Mouse (Mus musculus) cerebellum, adult 2 months (tissue): Measurements from ENCODE around the gene Irgm1. TPM values are rescaled to one million over a fixed set of nuclear protein-coding genes. Genes with fewer than 3 reads are reported as not detected.
A peak's percentile ranks its signal among the peaks of the same experiment; 100 is the strongest.

Source experiments
- DNase-seq, 2 experiments: peaks; one replicate each; pipeline ENCODE4 v3.0.0; 2021
- H3K27ac ChIP-seq: fragments of 200-500 bp; 2 replicates; pipeline ENCODE4 v1.5.1; 2012; ENCODE audit warnings: low read length, control low read depth, inconsistent platforms; ENCODE audit not compliant: insufficient read depth
- H3K27me3 ChIP-seq: fragments of 200-500 bp; 2 replicates; pipeline ENCODE4 v1.6.1; 2012; ENCODE audit warnings: inconsistent platforms, mild to moderate bottlenecking, low read length, moderate library complexity; ENCODE audit not compliant: control insufficient read depth, insufficient read depth
- H3K4me1 ChIP-seq: fragments of 200-500 bp; 2 replicates; pipeline ENCODE4 v1.6.1; 2011; ENCODE audit warnings: low read length; ENCODE audit not compliant: control insufficient read depth, insufficient read depth
- H3K4me3 ChIP-seq: fragments of 200-500 bp; replicated peaks from 2 replicates; pipeline ENCODE3; 2011; ENCODE audit warnings: mild to moderate bottlenecking, low read depth, low read length, control low read depth; ENCODE audit not compliant: insufficient read depth
- CTCF ChIP-seq: fragments of 200-500 bp; IDR thresholded peaks from 2 replicates; pipeline ENCODE4 v1.5.1; 2011; ENCODE audit warnings: low read depth, mild to moderate bottlenecking, control low read depth, low read length, moderate library complexity, borderline replicate concordance; ENCODE audit not compliant: insufficient read depth
- POLR2A ChIP-seq: fragments of 200-500 bp; IDR thresholded peaks from 2 replicates; pipeline ENCODE4 v1.6.1; 2011; ENCODE audit warnings: low read length, control low read depth, borderline replicate concordance; ENCODE audit not compliant: insufficient read depth
- WGBS: fragments of 180-500 bp; shearing (Covaris S2); methylation state at CpG from one replicate; pipeline ENCODE4 v1.1.7; 2018; 5-methylcytosine and 5-hydroxymethylcytosine counted together
- polyA plus RNA-seq: library from polyadenylated mRNA; depleted of rRNA; stranded (reverse); fragments of >200 nt; gene quantifications from 2 replicates; pipeline ENCODE4 v1.2.3, GENCODE M21; 2012

Gene Irgm1
- polyA plus RNA-seq, 1 experiment: 7.1 TPM

GRCm38 (mm10) chr11:48869380-48870110 lies 1.9 kb downstream of the Irgm1 start:
- no peaks in the 10 kb centered on the region for H3K27me3 ChIP-seq
- no peak overlapping the region for H3K4me3 ChIP-seq
- no peak for TF ChIP-seq POLR2A
- TF ChIP-seq CTCF: no peak
- no peak for DNase-seq
- WGBS: 83% methylated on average over 7 of the region's 7 CpGs
- no peak overlapping the region for H3K27ac ChIP-seq
- no peaks in the 10 kb centered on the region for H3K4me1 ChIP-seq

- no peak for TF ChIP-seq POLR2A
- TF ChIP-seq CTCF: no peak
- no peak overlapping the region for H3K4me3 ChIP-seq
- WGBS: 92% methylated on average over 9 of the region's 9 CpGs
- DNase-seq: no peak
- H3K4me1 ChIP-seq: no peaks in the 10 kb centered on the region
- no peaks in the 10 kb centered on the region for H3K27me3 ChIP-seq
- H3K27ac ChIP-seq: no peak overlapping the region
Observed at GRCm38 (mm10) chr11:48866481-48866880, 5.0 kb downstream of the Irgm1 start.

DNA sequence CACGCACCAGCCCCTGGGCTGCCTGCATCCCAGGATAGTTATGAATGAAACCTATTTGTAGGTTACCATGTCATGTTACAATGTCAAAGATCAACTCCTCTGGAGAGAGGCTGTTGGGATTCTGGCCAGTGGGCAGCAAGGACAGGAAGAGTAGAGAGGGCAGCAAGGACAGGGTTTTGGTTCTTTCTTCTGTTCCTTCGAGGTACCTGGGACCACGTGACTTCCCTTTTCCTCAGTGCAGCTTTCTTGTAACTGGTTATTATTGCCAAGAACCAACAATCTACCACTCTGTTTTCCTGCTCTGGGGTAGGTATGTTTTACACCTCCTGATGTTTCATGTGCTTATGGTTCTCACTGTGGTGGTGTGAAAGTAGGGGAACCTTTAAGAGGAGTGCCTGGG lies 7.7 kb downstream of the Irgm1 start:
- TF ChIP-seq POLR2A (no peak), CTCF (no peak)
- no peak overlapping the region for H3K27ac ChIP-seq
- WGBS: 88% methylated on average over 3 of the region's 3 CpGs

DNA sequence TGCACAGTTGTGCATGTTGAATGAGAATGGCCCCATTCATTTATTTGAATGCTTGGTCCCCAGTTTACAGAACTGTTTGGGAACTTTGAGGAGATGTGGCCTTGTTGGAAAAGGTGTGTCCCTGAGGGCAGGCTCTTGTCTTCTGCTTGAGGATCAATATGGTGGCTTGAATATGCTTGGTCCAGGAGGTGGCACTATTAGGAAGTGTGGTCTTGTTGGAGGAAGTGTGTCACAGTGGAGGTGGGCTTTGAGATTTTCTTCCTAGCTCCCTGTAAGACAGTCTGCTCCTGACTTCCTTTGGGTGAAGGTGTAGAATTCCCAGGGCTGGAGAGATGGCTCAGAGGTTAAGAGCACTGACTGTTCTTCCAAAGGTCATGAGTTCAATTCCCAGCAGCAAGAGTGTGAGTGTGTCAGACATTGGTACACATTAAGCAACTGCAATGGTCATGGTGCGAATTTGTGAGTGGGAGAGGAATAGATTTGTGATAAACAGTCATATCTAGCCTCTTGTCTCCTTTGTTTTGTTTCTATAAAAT lies 8.6 kb downstream of the Irgm1 start:
- DNase-seq: no peak
- TF ChIP-seq POLR2A (no peak), CTCF (no peak)
- no peak overlapping the region for H3K27ac ChIP-seq
- H3K4me1 ChIP-seq: no peaks in the 10 kb centered on the region; the same call in 1 of the 2 replicates
- WGBS: 87% methylated on average over 1 of the region's 1 CpGs
- no peaks in the 10 kb centered on the region for H3K27me3 ChIP-seq
- no peak overlapping the region for H3K4me3 ChIP-seq

More for the DNA sequence above, 7.7 kb downstream of the Irgm1 start:
- no peaks in the 10 kb centered on the region; the same call in 1 of the 2 replicates for H3K4me1 ChIP-seq
- DNase-seq: no peak
- no peaks in the 10 kb centered on the region for H3K27me3 ChIP-seq
- no peak overlapping the region for H3K4me3 ChIP-seq

DNA sequence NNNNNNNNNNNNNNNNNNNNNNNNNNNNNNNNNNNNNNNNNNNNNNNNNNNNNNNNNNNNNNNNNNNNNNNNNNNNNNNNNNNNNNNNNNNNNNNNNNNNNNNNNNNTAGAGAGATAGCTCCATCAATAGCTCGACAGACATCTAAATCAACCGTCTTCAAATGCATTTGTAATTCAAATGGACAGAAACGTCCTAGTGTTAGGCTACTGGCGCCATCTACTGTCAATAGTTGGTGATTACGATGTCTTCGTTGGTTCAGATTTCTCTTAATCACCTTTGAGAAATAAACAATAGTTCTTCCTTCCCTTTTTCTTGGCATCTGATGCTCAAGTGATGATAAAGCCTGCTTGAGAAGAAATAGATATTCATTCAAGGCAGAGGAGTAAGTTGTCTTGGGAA lies 12.5 kb downstream of the Irgm1 start:
- H3K4me3 ChIP-seq: no peak overlapping the region
- H3K4me1 ChIP-seq: no peaks in the 10 kb centered on the region; the same call in 1 of the 2 replicates
- DNase-seq: peak; percentile 41 to 53
- H3K27ac ChIP-seq: no peak overlapping the region
- H3K27me3 ChIP-seq: no peaks in the 10 kb centered on the region
- no peak for TF ChIP-seq POLR2A
- peak; percentile 60 for TF ChIP-seq CTCF
- WGBS: 0% methylated on average over 6 of the region's 6 CpGs

DNA sequence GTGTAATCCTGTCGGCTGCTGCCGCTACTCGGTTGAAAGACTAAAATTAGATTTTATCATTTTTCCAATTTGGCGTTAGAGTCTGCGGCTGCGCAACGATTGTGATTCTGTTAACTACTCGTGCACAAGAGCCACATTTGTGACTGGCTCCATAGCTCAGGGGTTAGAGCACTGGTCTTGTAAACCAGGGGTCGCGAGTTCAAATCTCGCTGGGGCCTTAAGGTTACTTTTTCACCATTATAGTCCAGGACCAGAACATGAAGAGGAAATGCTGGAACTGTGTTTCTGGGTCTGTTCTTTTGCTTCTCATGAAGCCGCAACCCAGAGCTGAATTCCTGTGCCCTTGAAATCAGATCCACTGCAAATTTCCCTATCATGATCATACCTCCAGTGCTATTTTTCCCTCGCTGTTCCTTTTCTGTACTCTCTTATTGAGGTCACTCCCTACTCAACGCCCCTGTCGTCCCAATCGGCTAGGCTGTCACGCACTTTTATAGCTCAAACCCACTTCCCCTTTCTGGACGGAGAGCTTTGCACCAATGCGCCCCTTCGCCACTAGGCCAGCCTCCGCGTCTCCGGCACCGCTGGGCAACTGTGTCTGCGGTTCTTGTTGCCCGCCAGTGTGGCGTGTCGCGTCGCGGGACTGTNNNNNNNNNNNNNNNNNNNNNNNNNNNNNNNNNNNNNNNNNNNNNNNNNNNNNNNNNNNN lies 17.9 kb downstream of the Irgm1 start:
- TF ChIP-seq POLR2A (no peak), CTCF (no peak)
- H3K27me3 ChIP-seq: no peaks in the 10 kb centered on the region
- 4% methylated on average over 31 of the region's 31 CpGs for WGBS
- peak overlapping the region; percentile 25; the same call in 1 of the 2 replicates for H3K27ac ChIP-seq
- peaks cover 4% of the 10 kb centered on the region; the same call in 1 of the 2 replicates for H3K4me1 ChIP-seq
- DNase-seq: peak; percentile 87 to 97
- H3K4me3 ChIP-seq: peak overlapping the region; percentile 68

- Histone ChIP-seq H3K27me3 (no peaks in the 10 kb centered on the region), H3K4me3 (peak overlapping the region; percentile 68), H3K27ac (peak overlapping the region; percentile 25), H3K4me1 (0 out of 2 replicates have a peak, but pooled peaks cover 4% of the 10 kb centered on the region)
- TF ChIP-seq POLR2A (no peak), CTCF (no peak)
- peak in 1 of 2 experiments; percentile 42 for DNase-seq
- WGBS: 2% methylated on average over 23 of the region's 23 CpGs
Observed at GRCm38 (mm10) chr11:48852624-48853473, 18.6 kb downstream of the Irgm1 start.
